Mouse (Mus musculus) megakaryocyte, embryonic 14.5 days (primary cell): ENCODE measurements around the gene Kif26b.

Source experiments
- FLI1 ChIP-seq: IDR thresholded peaks from 2 replicates; pipeline ENCODE4 v1.6.1; 2012; ENCODE audit warnings: low read length, inconsistent platforms, mixed read lengths
- GATA1 ChIP-seq: IDR thresholded peaks from 3 replicates; pipeline ENCODE4 v1.6.1; 2012; ENCODE audit warnings: mixed read lengths, low read length, inconsistent platforms, borderline replicate concordance

DNA sequence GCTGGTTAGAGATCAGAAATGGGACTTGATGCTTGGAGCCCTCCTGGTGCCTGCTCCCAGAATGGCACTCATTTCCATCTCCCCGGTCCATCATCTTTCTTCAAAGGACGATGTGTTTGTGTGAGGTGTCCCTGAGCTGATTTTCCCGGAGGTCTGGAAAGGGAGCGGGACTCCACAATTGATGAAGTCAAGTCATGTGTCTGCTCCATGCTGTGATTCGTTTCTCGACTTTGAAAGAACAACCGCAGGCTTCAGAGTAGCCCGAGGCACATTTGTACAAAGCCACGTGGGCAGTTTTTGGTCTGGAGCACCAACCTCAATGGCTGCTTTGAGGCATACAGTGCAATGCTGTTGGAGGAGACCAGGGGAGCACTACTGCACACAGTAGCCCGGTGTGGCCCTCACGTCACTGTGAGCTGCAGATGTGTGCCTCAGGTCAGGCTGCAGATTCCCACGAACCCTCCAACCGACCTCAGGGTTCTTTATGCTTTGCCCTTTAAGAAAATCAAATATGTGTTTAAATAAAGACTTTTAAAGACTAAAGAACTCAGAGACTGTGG lies 43.0 kb downstream of the Kif26b start:
- TF ChIP-seq FLI1 (no peak), GATA1 (no peak)
